Mouse (Mus musculus) forebrain, embryonic 16.5 days (tissue): ENCODE measurements around the gene Ddx6. TPM values are rescaled to one million over a fixed set of nuclear protein-coding genes. Genes with fewer than 3 reads are reported as not detected.

ENCODE experiments used
- ATAC-seq: fragments of 200-750 bp; cut with Nextera tagmentation; 2 replicates; pipeline ENCODE4 v1.8.0; 2017; ENCODE audit warnings: mild to moderate bottlenecking, moderate library complexity
- H3K27ac ChIP-seq: fragments of 300-500 bp; sonication (generic); 2 replicates; pipeline ENCODE4 v1.5.1; 2014; ENCODE audit warnings: low read length, control low read depth
- H3K27me3 ChIP-seq: fragments of 300-500 bp; sonication (generic); replicated peaks from 2 replicates; pipeline ENCODE4 v1.6.1; 2014; ENCODE audit warnings: low read length; ENCODE audit not compliant: control insufficient read depth, insufficient read depth
- H3K36me3 ChIP-seq: fragments of 300-500 bp; sonication (generic); 2 replicates; pipeline ENCODE4 v1.6.1; 2014; ENCODE audit not compliant: control insufficient read depth, insufficient read depth
- H3K4me1 ChIP-seq: fragments of 300-500 bp; sonication (generic); replicated peaks from 2 replicates; pipeline ENCODE4 v1.6.1; 2014; ENCODE audit warnings: low read length; ENCODE audit not compliant: control insufficient read depth, insufficient read depth
- H3K4me2 ChIP-seq: fragments of 300-500 bp; sonication (generic); 2 replicates; pipeline ENCODE4 v1.6.1; 2014; ENCODE audit warnings: mild to moderate bottlenecking, low read length, control low read depth
- H3K4me3 ChIP-seq: fragments of 300-500 bp; sonication (generic); replicated peaks from 2 replicates; pipeline ENCODE4 v1.5.1; 2014; ENCODE audit warnings: mild to moderate bottlenecking, low read length, control low read depth
- H3K9ac ChIP-seq: fragments of 300-500 bp; sonication (generic); replicated peaks from 2 replicates; pipeline ENCODE4 v1.6.1; 2014; ENCODE audit warnings: low read depth, low read length, control low read depth
- H3K9me3 ChIP-seq: fragments of 300-500 bp; sonication (generic); 2 replicates; pipeline ENCODE4 v1.6.1; 2016; ENCODE audit warnings: low read length; ENCODE audit not compliant: control insufficient read depth
- WGBS: fragments of 180-500 bp; shearing (Covaris S2); extraction: QIAGEN DNeasy Blood & Tissue Kit; methylation state at CpG from one replicate; pipeline ENCODE4 v1.1.7; 2014; 5-methylcytosine and 5-hydroxymethylcytosine counted together
- polyA plus RNA-seq: library from polyadenylated mRNA; unstranded; fragments of >200 nt; fragmentation: Nextera tagmentation; extraction: Ambion mirVana; gene quantifications from 2 replicates; pipeline ENCODE4 v1.2.1, GENCODE M21; 2015

Gene Ddx6
- polyA plus RNA-seq, 1 experiment from 2014 or later: 22.8 TPM

DNA sequence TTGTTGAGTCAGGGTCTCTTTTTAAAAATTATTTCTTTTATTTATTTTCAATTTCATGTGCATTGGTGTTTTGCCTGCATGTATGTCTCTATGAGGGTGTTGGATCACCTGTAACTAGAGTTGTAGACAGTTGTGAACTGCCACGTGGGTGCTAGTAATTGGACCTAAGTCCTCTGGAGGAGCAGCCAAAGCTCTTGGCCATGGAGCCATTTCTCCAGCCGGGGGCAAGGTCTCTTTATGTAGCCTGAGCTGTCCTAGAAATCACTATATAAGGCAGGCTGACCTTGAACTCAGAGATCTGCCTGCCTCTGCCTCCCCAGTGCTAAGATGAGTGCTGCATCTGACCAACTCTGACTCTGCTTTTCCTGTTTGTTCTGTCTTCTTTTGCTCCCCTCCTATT is 39.5 kb downstream of the Ddx6 start:
- Histone ChIP-seq H3K9me3 (no peaks in the 10 kb centered on the region), H3K9ac (no peak overlapping the region), H3K4me3 (no peak overlapping the region), H3K27ac (no peak overlapping the region), H3K4me1 (no peaks in the 10 kb centered on the region), H3K36me3 (0 out of 2 replicates have a peak, but pooled peaks cover 2% of the 10 kb centered on the region), H3K27me3 (no peaks in the 10 kb centered on the region), H3K4me2 (no peak overlapping the region)
- ATAC-seq: no peak
- WGBS: 84% methylated on average over 2 of the region's 2 CpGs

DNA sequence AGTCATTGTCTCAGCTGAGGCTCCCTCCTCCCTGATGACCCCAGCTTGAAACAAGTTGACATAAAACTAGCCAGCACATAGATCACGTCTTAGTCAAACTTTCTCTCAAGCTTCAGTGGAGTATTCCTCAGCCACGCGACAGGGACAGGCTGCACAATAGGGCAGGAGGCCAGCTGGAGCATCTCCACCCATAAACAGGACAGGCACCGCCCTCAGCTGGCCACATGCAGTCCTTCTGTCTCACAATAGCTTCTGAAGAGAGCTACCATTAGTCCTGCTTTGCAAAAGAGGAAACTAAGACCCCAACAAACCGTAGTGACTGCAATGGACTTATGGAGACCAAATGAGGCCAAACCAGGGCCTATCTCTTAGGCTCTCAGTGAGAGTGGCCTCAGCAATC is 40.8 kb downstream of the Ddx6 start:
- Histone ChIP-seq H3K9ac (no peak overlapping the region), H3K4me1 (no peaks in the 10 kb centered on the region), H3K9me3 (no peaks in the 10 kb centered on the region), H3K36me3 (0 out of 2 replicates have a peak, but pooled peaks cover 2% of the 10 kb centered on the region), H3K4me3 (no peak overlapping the region), H3K4me2 (no peak overlapping the region), H3K27me3 (no peaks in the 10 kb centered on the region), H3K27ac (no peak overlapping the region)
- 71% methylated on average over 5 of the region's 5 CpGs for WGBS
- ATAC-seq: no peak

DNA sequence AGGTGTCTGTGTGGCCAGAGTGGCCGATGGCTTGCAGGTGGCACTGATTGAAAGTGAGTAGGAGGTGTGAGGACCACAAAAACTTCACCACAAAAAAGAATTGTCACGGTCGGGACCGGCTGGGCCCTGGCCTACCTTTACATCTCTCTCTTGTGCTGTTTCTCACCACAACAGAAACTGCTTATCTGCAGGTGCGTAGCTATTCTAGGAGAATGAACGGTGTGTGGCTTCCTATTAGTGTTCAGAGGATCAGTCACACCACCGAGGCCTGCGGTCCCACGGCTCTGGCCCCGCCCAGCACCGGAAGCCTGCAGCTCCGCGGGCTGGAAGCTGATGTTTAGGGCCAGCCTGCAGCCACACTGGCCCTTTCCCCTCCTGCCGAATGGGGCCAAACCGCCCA is 41.2 kb downstream of the Ddx6 start:
- 0 out of 2 replicates have a peak, but pooled peaks cover 2% of the 10 kb centered on the region for H3K36me3 ChIP-seq
- H3K27ac ChIP-seq: no peak overlapping the region
- ATAC-seq: no peak
- 74% methylated on average over 15 of the region's 15 CpGs for WGBS
- no peak overlapping the region for H3K4me3 ChIP-seq
- H3K9ac ChIP-seq: no peak overlapping the region
- no peaks in the 10 kb centered on the region for H3K4me1 ChIP-seq
- H3K4me2 ChIP-seq: no peak overlapping the region
- H3K9me3 ChIP-seq: no peaks in the 10 kb centered on the region
- H3K27me3 ChIP-seq: no peaks in the 10 kb centered on the region

DNA sequence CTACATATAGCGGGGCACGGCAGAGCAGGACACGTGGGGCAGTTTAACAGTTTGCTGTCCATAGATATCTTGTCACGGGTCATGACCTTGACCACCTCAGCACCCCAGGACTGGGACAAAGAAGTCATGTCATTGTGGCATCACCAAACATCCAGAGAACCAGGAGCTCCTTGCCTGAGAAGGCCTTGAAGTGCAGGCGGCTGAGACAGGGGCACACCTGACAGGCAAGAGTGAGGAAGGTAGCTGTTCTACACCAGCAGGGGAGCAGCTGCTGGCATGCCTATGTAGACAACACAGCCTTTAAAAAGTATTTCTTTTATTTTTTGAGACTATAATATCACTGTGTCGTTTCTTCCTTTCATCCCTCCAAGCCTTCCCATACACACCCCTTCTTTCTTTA is 41.7 kb downstream of the Ddx6 start:
- H3K27ac ChIP-seq: no peak overlapping the region
- H3K36me3 ChIP-seq: 0 out of 2 replicates have a peak, but pooled peaks cover 2% of the 10 kb centered on the region
- H3K9ac ChIP-seq: no peak overlapping the region
- no peak overlapping the region for H3K4me2 ChIP-seq
- no peaks in the 10 kb centered on the region for H3K4me1 ChIP-seq
- WGBS: 94% methylated on average over 6 of the region's 6 CpGs
- H3K4me3 ChIP-seq: no peak overlapping the region
- no peak for ATAC-seq
- no peaks in the 10 kb centered on the region for H3K27me3 ChIP-seq
- no peaks in the 10 kb centered on the region for H3K9me3 ChIP-seq

DNA sequence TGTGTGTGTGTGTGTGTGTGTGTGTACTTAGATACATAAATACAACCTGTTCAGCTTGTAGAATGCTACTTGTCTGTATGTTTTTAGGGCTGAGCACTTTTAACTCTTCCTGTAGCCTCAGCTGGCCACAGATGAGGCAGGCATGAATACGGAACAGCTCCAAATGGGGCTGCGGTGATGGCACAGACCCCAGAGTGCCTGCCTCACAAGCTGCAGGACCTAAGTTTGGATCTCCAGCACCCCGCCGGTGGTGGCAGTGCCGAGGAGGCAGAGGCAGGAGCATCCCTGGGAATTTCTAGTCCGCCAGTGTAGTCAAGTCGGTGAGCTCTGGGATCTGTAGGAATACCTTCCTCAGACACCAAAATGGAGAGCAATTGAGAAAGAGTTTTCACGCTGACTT is 42.3 kb downstream of the Ddx6 start:
- Histone ChIP-seq H3K27me3 (no peaks in the 10 kb centered on the region), H3K4me1 (no peaks in the 10 kb centered on the region), H3K4me2 (no peak overlapping the region), H3K9ac (no peak overlapping the region), H3K36me3 (0 out of 2 replicates have a peak, but pooled peaks cover 2% of the 10 kb centered on the region), H3K9me3 (no peaks in the 10 kb centered on the region), H3K27ac (no peak overlapping the region), H3K4me3 (no peak overlapping the region)
- no peak for ATAC-seq
- WGBS: 95% methylated on average over 8 of the region's 8 CpGs

DNA sequence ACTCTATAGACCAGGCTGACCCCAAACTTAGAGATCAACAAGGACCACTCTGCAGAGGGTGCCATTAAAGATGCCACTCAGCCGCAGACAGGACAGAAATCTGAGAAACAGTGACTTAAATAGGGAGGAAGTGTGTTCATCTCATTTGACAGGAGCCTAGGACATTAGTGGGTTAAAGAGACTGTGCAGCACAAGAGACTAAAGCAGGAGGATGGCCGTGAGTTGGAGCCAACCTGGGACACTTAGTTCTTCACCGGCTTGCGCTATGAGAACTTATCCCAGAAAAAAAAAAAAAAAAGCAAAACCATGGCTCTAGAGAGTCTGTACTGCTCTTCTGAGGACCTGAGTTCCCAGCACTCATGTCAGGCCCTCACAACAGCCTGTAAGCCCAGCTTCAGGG is 43.0 kb downstream of the Ddx6 start:
- no peak overlapping the region for H3K27ac ChIP-seq
- no peaks in the 10 kb centered on the region for H3K27me3 ChIP-seq
- no peak overlapping the region for H3K4me2 ChIP-seq
- no peaks in the 10 kb centered on the region for H3K4me1 ChIP-seq
- H3K9ac ChIP-seq: no peak overlapping the region
- WGBS: 92% methylated on average over 4 of the region's 4 CpGs
- H3K4me3 ChIP-seq: no peak overlapping the region
- H3K36me3 ChIP-seq: no peaks in the 10 kb centered on the region
- no peaks in the 10 kb centered on the region for H3K9me3 ChIP-seq
- no peak for ATAC-seq

DNA sequence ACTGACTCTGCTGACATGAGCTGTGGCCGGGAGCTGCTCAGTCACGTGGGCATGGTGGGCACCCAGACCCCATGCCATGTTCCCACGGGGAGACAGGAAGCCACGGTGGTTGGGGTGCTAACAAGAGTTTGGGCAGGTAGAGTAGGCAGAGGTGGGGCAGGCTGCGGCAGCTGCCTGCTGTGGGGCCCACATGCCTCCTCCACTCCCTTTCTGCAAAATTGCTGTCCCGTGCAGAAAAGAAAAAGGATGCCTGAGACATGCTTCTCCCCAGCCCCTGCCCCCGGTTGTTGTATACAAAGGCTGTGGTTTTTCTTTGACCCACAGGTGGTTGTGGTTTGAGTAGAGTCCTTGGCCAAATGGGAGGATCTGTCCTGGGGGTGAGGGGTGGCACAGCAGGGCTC is 44.2 kb downstream of the Ddx6 start:
- WGBS: 77% methylated on average over 7 of the region's 7 CpGs
- no peaks in the 10 kb centered on the region for H3K9me3 ChIP-seq

DNA sequence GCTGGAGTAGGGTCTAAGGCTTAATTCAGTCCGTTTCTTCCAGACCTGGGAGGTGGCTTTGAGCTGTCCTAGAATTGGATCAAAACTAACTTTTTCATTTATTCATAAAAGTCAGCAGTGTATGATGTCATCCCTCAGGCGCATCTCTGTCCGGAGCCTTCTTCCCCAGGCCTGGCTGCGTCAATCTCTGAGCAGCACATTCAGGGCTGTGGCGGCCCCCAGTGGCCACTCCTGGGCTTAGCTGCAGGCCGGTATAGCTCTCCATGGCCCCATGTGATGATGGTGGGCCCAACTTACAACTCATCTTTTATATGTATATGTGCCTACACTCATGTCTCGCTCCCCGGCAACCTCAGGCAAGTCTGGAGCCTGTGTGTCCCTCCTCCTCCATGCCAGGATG is 47.3 kb downstream of the Ddx6 start:
- WGBS: 13% methylated on average over 8 of the region's 8 CpGs
- Histone ChIP-seq H3K9ac (no peak overlapping the region), H3K36me3 (no peaks in the 10 kb centered on the region), H3K4me3 (no peak overlapping the region), H3K4me1 (peaks cover 5% of the 10 kb centered on the region; the same call in 1 of the 2 replicates), H3K9me3 (no peaks in the 10 kb centered on the region), H3K27me3 (no peaks in the 10 kb centered on the region), H3K27ac (no peak overlapping the region), H3K4me2 (no peak overlapping the region)
- peak; percentile 77; the same call in 1 of the 2 replicates for ATAC-seq

More for the DNA sequence above, 44.2 kb downstream of the Ddx6 start:
- no peak overlapping the region for H3K4me3 ChIP-seq
- H3K27ac ChIP-seq: no peak overlapping the region
- no peak overlapping the region for H3K9ac ChIP-seq
- ATAC-seq: no peak
- H3K4me2 ChIP-seq: no peak overlapping the region
- no peaks in the 10 kb centered on the region for H3K27me3 ChIP-seq
- no peaks in the 10 kb centered on the region for H3K4me1 ChIP-seq
- H3K36me3 ChIP-seq: no peaks in the 10 kb centered on the region

DNA sequence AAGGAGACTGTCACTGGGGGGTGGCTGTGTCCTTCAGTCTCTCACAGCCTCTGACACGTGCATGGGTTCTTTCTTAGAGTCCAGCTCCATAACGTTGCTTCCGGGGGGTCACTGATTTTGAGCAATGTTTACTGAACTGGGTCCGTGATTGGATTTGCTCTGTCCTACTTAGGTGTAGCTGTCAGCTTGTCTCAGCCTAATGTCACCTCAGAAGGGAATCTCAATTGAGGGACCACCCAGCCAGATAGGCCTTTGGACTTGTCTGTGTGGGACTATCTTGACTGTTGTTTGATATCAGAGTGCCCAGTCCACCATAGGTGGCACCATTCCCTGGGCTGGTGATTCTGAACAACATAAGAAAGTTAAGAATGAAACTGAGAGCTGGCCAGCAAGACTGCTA is 49.2 kb downstream of the Ddx6 start:
- no peak overlapping the region for H3K27ac ChIP-seq
- H3K36me3 ChIP-seq: no peaks in the 10 kb centered on the region
- ATAC-seq: no peak
- WGBS: 74% methylated on average over 4 of the region's 4 CpGs
- H3K4me3 ChIP-seq: no peak overlapping the region
- H3K9me3 ChIP-seq: no peaks in the 10 kb centered on the region
- H3K4me2 ChIP-seq: no peak overlapping the region
- H3K4me1 ChIP-seq: peaks cover 5% of the 10 kb centered on the region; the same call in 1 of the 2 replicates
- no peak overlapping the region for H3K9ac ChIP-seq
- H3K27me3 ChIP-seq: no peaks in the 10 kb centered on the region
